Mouse (Mus musculus) embryonic fibroblast, embryonic 13.5 days (primary cell): ENCODE measurements at regions not wholly inside any gene's neighbourhood (a gene's known extent, or its start where the extent isn't known, plus 50 kb on each side); places are given as distances from the start of the nearest gene placed in this dataset.

Experiments
- H3K27ac ChIP-seq: 2 replicates; pipeline ENCODE4 v1.5.1; 2012; ENCODE audit warnings: low read length, control low read depth, inconsistent platforms; ENCODE audit not compliant: insufficient read depth
- H3K4me1 ChIP-seq: 2 replicates; pipeline ENCODE4 v1.6.1; 2011; ENCODE audit warnings: low read length; ENCODE audit not compliant: control insufficient read depth, insufficient read depth
- H3K4me3 ChIP-seq: 2 replicates; pipeline ENCODE4 v1.5.1; 2011; ENCODE audit warnings: mild to moderate bottlenecking, control low read depth, low read length; ENCODE audit not compliant: insufficient read depth
- CTCF ChIP-seq: IDR thresholded peaks from 2 replicates; pipeline ENCODE4 v1.5.1; 2011; ENCODE audit warnings: mild to moderate bottlenecking, control low read depth, low read length, moderate library complexity, borderline replicate concordance; ENCODE audit not compliant: insufficient read depth
- POLR2A ChIP-seq: IDR thresholded peaks from 2 replicates; pipeline ENCODE4 v1.6.1; 2011; ENCODE audit warnings: low read depth, mild to moderate bottlenecking, control low read depth, low read length, moderate library complexity

DNA sequence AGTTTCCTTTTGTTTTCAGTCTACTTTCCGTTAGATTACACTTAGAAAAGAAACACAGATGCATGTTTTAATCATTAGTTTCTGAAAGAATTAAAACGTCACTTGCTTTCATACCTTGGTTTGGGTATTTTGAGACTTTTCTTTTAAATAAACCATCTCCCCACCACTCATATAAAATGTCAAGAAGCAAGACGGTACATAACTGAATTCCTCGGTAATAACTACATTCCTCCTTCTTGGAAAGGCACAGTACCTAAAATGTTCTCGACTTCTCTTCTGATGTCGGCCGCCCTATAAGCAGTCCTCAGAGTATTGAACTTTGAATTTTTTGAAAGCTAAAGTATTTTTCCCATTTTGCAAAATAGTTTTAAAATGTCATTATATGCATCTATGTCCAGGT lies 430.1 kb upstream of the Ccnh start:
- Histone ChIP-seq H3K4me3 (no peak overlapping the region), H3K4me1 (no peaks in the 10 kb centered on the region), H3K27ac (no peak overlapping the region)
- TF ChIP-seq POLR2A (no peak), CTCF (no peak)

DNA sequence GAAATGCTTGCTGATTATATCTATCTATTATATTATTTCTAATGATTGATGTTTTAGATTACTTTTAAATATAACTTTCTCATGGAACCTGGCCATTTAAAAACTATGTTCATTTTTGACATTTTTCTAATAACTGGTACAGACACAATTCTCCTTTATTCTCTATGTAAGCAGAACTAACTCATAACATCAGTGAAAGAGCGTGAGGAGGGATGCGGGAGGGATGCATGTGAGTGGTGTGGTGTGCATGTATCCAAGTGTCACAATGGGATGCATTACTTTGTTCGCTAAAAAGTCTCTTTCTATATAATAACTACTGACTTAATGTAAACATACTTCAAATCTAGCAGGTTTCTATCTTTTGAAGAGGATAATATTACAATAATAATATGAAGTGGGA lies 428.7 kb upstream of the Ccnh start:
- H3K27ac ChIP-seq = no peak overlapping the region
- H3K4me1 ChIP-seq = no peaks in the 10 kb centered on the region
- H3K4me3 ChIP-seq = no peak overlapping the region
- no peak for TF ChIP-seq CTCF
- no peak for TF ChIP-seq POLR2A

- TF ChIP-seq POLR2A (no peak), CTCF (no peak)
- H3K4me3 ChIP-seq = no peak overlapping the region
- H3K4me1 ChIP-seq = no peaks in the 10 kb centered on the region
- no peak overlapping the region for H3K27ac ChIP-seq
Observed at GRCm38 (mm10) chr13:84760978-84761377, 428.2 kb upstream of the Ccnh start.

GRCm38 (mm10) chr13:84761821-84762220 lies 427.4 kb upstream of the Ccnh start:
- Histone ChIP-seq H3K27ac (no peak overlapping the region), H3K4me3 (no peak overlapping the region), H3K4me1 (no peaks in the 10 kb centered on the region)
- TF ChIP-seq CTCF = no peak

GRCm38 (mm10) chr13:84763916-84764315 lies 425.3 kb upstream of the Ccnh start:
- H3K27ac ChIP-seq = no peak overlapping the region
- H3K4me3 ChIP-seq = no peak overlapping the region
- TF ChIP-seq CTCF (no peak), POLR2A (no peak)
- H3K4me1 ChIP-seq = no peaks in the 10 kb centered on the region

GRCm38 (mm10) chr13:84771956-84772355 lies 417.3 kb upstream of the Ccnh start:
- no peak overlapping the region for H3K27ac ChIP-seq

GRCm38 (mm10) chr13:84783017-84783937 lies 405.9 kb upstream of the Ccnh start:
- Histone ChIP-seq H3K4me3 (no peak overlapping the region), H3K27ac (no peak overlapping the region), H3K4me1 (no peaks in the 10 kb centered on the region)
- TF ChIP-seq CTCF = no peak
- TF ChIP-seq POLR2A = no peak

More at GRCm38 (mm10) chr13:84771956-84772355, 417.3 kb upstream of the Ccnh start:
- TF ChIP-seq POLR2A (no peak), CTCF (no peak)
- Histone ChIP-seq H3K4me1 (no peaks in the 10 kb centered on the region), H3K4me3 (no peak overlapping the region)

- TF ChIP-seq CTCF (no peak), POLR2A (no peak)
- no peaks in the 10 kb centered on the region for H3K4me1 ChIP-seq
- no peak overlapping the region for H3K27ac ChIP-seq
- no peak overlapping the region for H3K4me3 ChIP-seq
Observed at GRCm38 (mm10) chr13:84804241-84804980, 384.8 kb upstream of the Ccnh start.

- TF ChIP-seq CTCF = no peak
- no peak for TF ChIP-seq POLR2A
- Histone ChIP-seq H3K27ac (no peak overlapping the region), H3K4me3 (no peak overlapping the region), H3K4me1 (no peaks in the 10 kb centered on the region)
Observed at GRCm38 (mm10) chr13:84805190-84805589, 384.0 kb upstream of the Ccnh start.

- Histone ChIP-seq H3K4me1 (no peaks in the 10 kb centered on the region), H3K4me3 (no peak overlapping the region), H3K27ac (no peak overlapping the region)
- TF ChIP-seq POLR2A = no peak
Observed at GRCm38 (mm10) chr13:84809605-84810004, 379.6 kb upstream of the Ccnh start.
